Mouse (Mus musculus) midbrain, embryonic 14.5 days (tissue): Measurements from ENCODE around the gene Noxo1. TPM values are rescaled to one million over a fixed set of nuclear protein-coding genes. Genes with fewer than 3 reads are reported as not detected.

Experiments
- ATAC-seq: fragments of 200-750 bp; cut with Nextera tagmentation; 2 replicates; pipeline ENCODE4 v1.8.0; 2017; ENCODE audit warnings: moderate number of reproducible peaks, moderate library complexity; ENCODE audit not compliant: low FRiP score, low TSS enrichment
- DNase-seq: peaks from one replicate; pipeline ENCODE4 v3.0.0-alpha.2; 2015
- H3K27ac ChIP-seq: fragments of 300-500 bp; sonication (generic); replicated peaks from 2 replicates; pipeline ENCODE4 v1.5.1; 2014; ENCODE audit warnings: mild to moderate bottlenecking, low read depth, low read length, moderate library complexity
- H3K27me3 ChIP-seq: fragments of 300-500 bp; sonication (generic); 2 replicates; pipeline ENCODE4 v1.6.1; 2014; ENCODE audit warnings: low read length, control low read depth, mixed read lengths; ENCODE audit not compliant: control insufficient read depth, insufficient read depth
- H3K36me3 ChIP-seq: fragments of 300-500 bp; sonication (generic); 2 replicates; pipeline ENCODE4 v1.6.1; 2014; ENCODE audit warnings: low read length, control low read depth; ENCODE audit not compliant: control insufficient read depth, insufficient read depth
- H3K4me1 ChIP-seq: fragments of 300-500 bp; sonication (generic); 2 replicates; pipeline ENCODE4 v1.6.1; 2014; ENCODE audit warnings: mild to moderate bottlenecking, antibody characterized with exemption, low read length, control low read depth; ENCODE audit not compliant: control insufficient read depth, insufficient read depth
- H3K4me2 ChIP-seq: fragments of 300-500 bp; sonication (generic); 2 replicates; pipeline ENCODE4 v1.6.1; 2014; ENCODE audit warnings: mild to moderate bottlenecking, low read length, moderate library complexity
- H3K4me3 ChIP-seq: fragments of 300-500 bp; sonication (generic); replicated peaks from 2 replicates; pipeline ENCODE4 v1.5.1; 2014; ENCODE audit warnings: low read depth, low read length
- H3K9ac ChIP-seq: fragments of 300-500 bp; sonication (generic); replicated peaks from 2 replicates; pipeline ENCODE4 v1.6.1; 2014; ENCODE audit warnings: mild to moderate bottlenecking, low read length, moderate library complexity
- H3K9me3 ChIP-seq: fragments of 300-500 bp; sonication (generic); 2 replicates; pipeline ENCODE4 v1.6.1; 2016; ENCODE audit warnings: low read length, control low read depth, mixed read lengths; ENCODE audit not compliant: control insufficient read depth
- WGBS: fragments of 180-500 bp; shearing (Covaris S2); extraction: QIAGEN DNeasy Blood & Tissue Kit; methylation state at CpG from one replicate; pipeline ENCODE4 v1.1.7; 2014; 5-methylcytosine and 5-hydroxymethylcytosine counted together
- polyA plus RNA-seq: library from polyadenylated mRNA; unstranded; fragments of >200 nt; fragmentation: Nextera tagmentation; extraction: Ambion mirVana; gene quantifications from 2 replicates; pipeline ENCODE4 v1.2.1, GENCODE M21; 2014

Noxo1 gene
- polyA plus RNA-seq = 1.8 and 1.9 TPM in 2 replicates

GRCm38 (mm10) chr17:24696011-24696697 is at the start of gene Noxo1, which contains the start of gene Gfer:
TSS of gene Noxo1 (plus strand) at chr17:24696234.
TSS of gene Gfer (minus strand) at chr17:24696156.
- H3K4me2 ChIP-seq = peak within 1 kb of the TSS; percentile 77
- H3K27me3 ChIP-seq = no peaks in the 10 kb centered on the region
- H3K4me3 ChIP-seq = peak within 1 kb of the TSS; percentile 73
- no peaks in the 10 kb centered on the region for H3K9me3 ChIP-seq
- DNase-seq (peak; percentile 94), ATAC-seq (peak; percentile 93)
- peak within 1 kb of the TSS; percentile 92 for H3K27ac ChIP-seq
- H3K9ac ChIP-seq = peak within 1 kb of the TSS; percentile 76
- H3K36me3 ChIP-seq = peaks cover 36% of the 10 kb centered on the region
- WGBS = under 1% methylated on average over 75 of the region's 76 CpGs
- peaks cover 14% of the 10 kb centered on the region; the same call in 1 of the 2 replicates for H3K4me1 ChIP-seq

- H3K4me3 ChIP-seq = no peak overlapping the region
- peaks cover 7% of the 10 kb centered on the region; the same call in 1 of the 2 replicates for H3K4me1 ChIP-seq
- H3K27ac ChIP-seq = no peak overlapping the region
- H3K36me3 ChIP-seq = no peaks in the 10 kb centered on the region
- ATAC-seq = no peak
- peaks cover 6% of the 10 kb centered on the region; the same call in 1 of the 2 replicates for H3K27me3 ChIP-seq
- DNase-seq = no peak
- 88% methylated on average over 4 of the region's 4 CpGs for WGBS
- H3K4me2 ChIP-seq = no peak overlapping the region
- no peaks in the 10 kb centered on the region for H3K9me3 ChIP-seq
- no peak overlapping the region for H3K9ac ChIP-seq
Observed at GRCm38 (mm10) chr17:24646381-24646780, 49.7 kb upstream of the Noxo1 start.

- Histone ChIP-seq H3K27me3 (peaks cover 6% of the 10 kb centered on the region; the same call in 1 of the 2 replicates), H3K4me1 (peaks cover 7% of the 10 kb centered on the region; the same call in 1 of the 2 replicates), H3K4me2 (no peak overlapping the region), H3K9ac (no peak overlapping the region; the same call in 1 of the 2 replicates), H3K27ac (no peak overlapping the region), H3K4me3 (no peak overlapping the region), H3K36me3 (no peaks in the 10 kb centered on the region), H3K9me3 (no peaks in the 10 kb centered on the region)
- DNase-seq (no peak), ATAC-seq (no peak)
- 80% methylated on average over 11 of the region's 11 CpGs for WGBS
Observed at GRCm38 (mm10) chr17:24647493-24647892, 48.5 kb upstream of the Noxo1 start.

GRCm38 (mm10) chr17:24648731-24649377 is 47.2 kb upstream of the Noxo1 start:
- H3K4me2 ChIP-seq = peak overlapping the region; percentile 95
- DNase-seq = no peak

GRCm38 (mm10) chr17:24649581-24650069 is 46.4 kb upstream of the Noxo1 start:
- Histone ChIP-seq H3K4me1 (peaks cover 7% of the 10 kb centered on the region; the same call in 1 of the 2 replicates), H3K27me3 (peaks cover 6% of the 10 kb centered on the region; the same call in 1 of the 2 replicates), H3K27ac (peak overlapping the region; percentile 37; the same call in 1 of the 2 replicates), H3K4me3 (peak overlapping the region; percentile 67), H3K36me3 (no peaks in the 10 kb centered on the region), H3K4me2 (peak overlapping the region; percentile 95), H3K9me3 (no peaks in the 10 kb centered on the region), H3K9ac (peak overlapping the region; percentile 85)
- WGBS = under 1% methylated on average over 35 of the region's 35 CpGs
- DNase-seq = peak; percentile 62
- peak; percentile 62 for ATAC-seq

More at GRCm38 (mm10) chr17:24648731-24649377, 47.2 kb upstream of the Noxo1 start:
- peaks cover 6% of the 10 kb centered on the region; the same call in 1 of the 2 replicates for H3K27me3 ChIP-seq
- H3K4me3 ChIP-seq = peak overlapping the region; percentile 67
- H3K9ac ChIP-seq = no peak overlapping the region; the same call in 1 of the 2 replicates
- H3K36me3 ChIP-seq = no peaks in the 10 kb centered on the region
- H3K4me1 ChIP-seq = peaks cover 7% of the 10 kb centered on the region; the same call in 1 of the 2 replicates
- no peaks in the 10 kb centered on the region for H3K9me3 ChIP-seq
- H3K27ac ChIP-seq = no peak overlapping the region
- WGBS = 69% methylated on average over 10 of the region's 10 CpGs
- no peak for ATAC-seq

- DNase-seq (peak; percentile 73), ATAC-seq (peak; percentile 60)
- Histone ChIP-seq H3K9ac (peak within 1 kb of the TSS; percentile 85), H3K9me3 (no peaks in the 10 kb centered on the region), H3K36me3 (no peaks in the 10 kb centered on the region), H3K4me2 (peak within 1 kb of the TSS; percentile 95), H3K4me1 (peaks cover 7% of the 10 kb centered on the region; the same call in 1 of the 2 replicates), H3K27me3 (peaks cover 6% of the 10 kb centered on the region; the same call in 1 of the 2 replicates), H3K27ac (peak within 1 kb of the TSS; percentile 37; the same call in 1 of the 2 replicates), H3K4me3 (peak within 1 kb of the TSS; percentile 67)
- 1% methylated on average over 40 of the region's 41 CpGs for WGBS
Observed at GRCm38 (mm10) chr17:24650070-24650616, 45.9 kb upstream of the Noxo1 start, which contains the start of gene Slc9a3r2. TSS of gene Slc9a3r2 (minus strand) at chr17:24650327.

- H3K27ac ChIP-seq = no peak overlapping the region
- WGBS = 75% methylated on average over 4 of the region's 4 CpGs
Observed at GRCm38 (mm10) chr17:24650766-24651165, 45.3 kb upstream of the Noxo1 start.

GRCm38 (mm10) chr17:24651835-24652234 is 44.2 kb upstream of the Noxo1 start:
- Histone ChIP-seq H3K27ac (no peak overlapping the region), H3K4me1 (peaks cover 7% of the 10 kb centered on the region; the same call in 1 of the 2 replicates), H3K4me3 (no peak overlapping the region), H3K9me3 (no peaks in the 10 kb centered on the region), H3K9ac (no peak overlapping the region), H3K4me2 (no peak overlapping the region), H3K36me3 (no peaks in the 10 kb centered on the region), H3K27me3 (peaks cover 12% of the 10 kb centered on the region; the same call in 1 of the 2 replicates)
- 74% methylated on average over 3 of the region's 3 CpGs for WGBS
- ATAC-seq (no peak), DNase-seq (no peak)

More at GRCm38 (mm10) chr17:24650766-24651165, 45.3 kb upstream of the Noxo1 start:
- H3K4me2 ChIP-seq = peak overlapping the region; percentile 95; the same call in 1 of the 2 replicates
- ATAC-seq (no peak), DNase-seq (no peak)
- no peaks in the 10 kb centered on the region for H3K36me3 ChIP-seq
- no peak overlapping the region for H3K9ac ChIP-seq
- no peak overlapping the region for H3K4me3 ChIP-seq
- peaks cover 7% of the 10 kb centered on the region; the same call in 1 of the 2 replicates for H3K4me1 ChIP-seq
- no peaks in the 10 kb centered on the region for H3K9me3 ChIP-seq
- H3K27me3 ChIP-seq = peaks cover 6% of the 10 kb centered on the region; the same call in 1 of the 2 replicates
